Mouse (Mus musculus) liver, embryonic 11.5 days (tissue): ENCODE measurements around the gene Cdkal1. TPM values are rescaled to one million over a fixed set of nuclear protein-coding genes. Genes with fewer than 3 reads are reported as not detected.

Experiments used
- ATAC-seq: fragments of 200-750 bp; cut with Nextera tagmentation; replicated peaks from 2 replicates; pipeline ENCODE4 v1.8.0; 2017; ENCODE audit warnings: moderate number of reproducible peaks, mild to moderate bottlenecking, moderate TSS enrichment, moderate library complexity; ENCODE audit not compliant: low FRiP score
- DNase-seq: peaks from one replicate; pipeline ENCODE4 v3.0.0-alpha.2; 2017; ENCODE audit warnings: low spot score
- H3K27ac ChIP-seq: fragments of 300-500 bp; sonication (generic); 2 replicates; pipeline ENCODE4 v1.5.1; 2014; ENCODE audit warnings: mild to moderate bottlenecking, low read depth, low read length, control low read depth
- H3K27me3 ChIP-seq: fragments of 300-500 bp; sonication (generic); replicated peaks from 2 replicates; pipeline ENCODE4 v1.6.1; 2014; ENCODE audit warnings: low read length, mixed read lengths; ENCODE audit not compliant: control insufficient read depth, insufficient read depth
- H3K36me3 ChIP-seq: fragments of 300-500 bp; sonication (generic); 2 replicates; pipeline ENCODE4 v1.6.1; 2014; ENCODE audit warnings: mild to moderate bottlenecking, low read length, moderate library complexity, mixed read lengths; ENCODE audit not compliant: control insufficient read depth, insufficient read depth
- H3K4me1 ChIP-seq: fragments of 300-500 bp; sonication (generic); replicated peaks from 2 replicates; pipeline ENCODE4 v1.6.1; 2014; ENCODE audit warnings: low read length, mixed read lengths; ENCODE audit not compliant: control insufficient read depth, insufficient read depth
- H3K4me2 ChIP-seq: fragments of 300-500 bp; sonication (generic); 2 replicates; pipeline ENCODE4 v1.6.1; 2014; ENCODE audit warnings: mild to moderate bottlenecking, control low read depth, moderate library complexity
- H3K4me3 ChIP-seq: fragments of 300-500 bp; sonication (generic); 2 replicates; pipeline ENCODE4 v1.5.1; 2014; ENCODE audit warnings: low read depth, low read length, control low read depth
- H3K9ac ChIP-seq: fragments of 300-500 bp; sonication (generic); 2 replicates; pipeline ENCODE4 v1.6.1; 2014; ENCODE audit warnings: low read depth, low read length, control low read depth
- H3K9me3 ChIP-seq: fragments of 300-500 bp; sonication (generic); 2 replicates; pipeline ENCODE4 v1.6.1; 2016; ENCODE audit warnings: low read length, inconsistent platforms, mixed read lengths; ENCODE audit not compliant: control insufficient read depth
- WGBS: fragments of 180-500 bp; shearing (Covaris S2); extraction: QIAGEN DNeasy Blood & Tissue Kit; methylation state at CpG from one replicate; pipeline ENCODE4 v1.1.7; 2014; 5-methylcytosine and 5-hydroxymethylcytosine counted together
- polyA plus RNA-seq: library from polyadenylated mRNA; unstranded; fragments of >200 nt; fragmentation: Nextera tagmentation; extraction: Ambion mirVana; gene quantifications from 2 replicates; pipeline ENCODE4 v1.2.1, GENCODE M21; 2014

Cdkal1 gene
- polyA plus RNA-seq, 1 experiment from 2014 or later = 26.3 TPM

DNA sequence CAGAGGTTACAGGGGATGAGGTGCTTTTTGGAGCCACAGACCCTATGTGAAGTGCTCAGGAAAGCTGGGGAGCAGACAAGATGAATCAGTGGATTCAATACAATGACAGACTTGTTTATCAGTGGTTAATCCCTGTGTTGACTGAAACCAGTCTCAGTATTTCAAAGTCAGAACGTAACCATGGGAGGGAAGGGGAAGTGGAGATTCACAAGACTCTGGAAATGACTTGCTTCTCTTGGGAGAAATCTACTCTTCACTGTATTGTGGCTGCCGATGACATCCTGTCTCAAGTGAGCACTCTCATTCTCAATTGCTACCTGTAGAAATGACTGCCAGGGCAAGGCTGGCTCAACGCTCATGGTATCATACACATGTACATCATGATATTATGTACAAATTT lies 371.5 kb downstream of the Cdkal1 start:
- ATAC-seq = no peak
- WGBS = 68% methylated on average over 3 of the region's 3 CpGs
- Histone ChIP-seq H3K9me3 (no peaks in the 10 kb centered on the region), H3K4me3 (no peak overlapping the region), H3K9ac (no peak overlapping the region), H3K27me3 (no peaks in the 10 kb centered on the region), H3K4me2 (no peak overlapping the region), H3K27ac (no peak overlapping the region), H3K36me3 (no peaks in the 10 kb centered on the region), H3K4me1 (no peaks in the 10 kb centered on the region)
- no peak for DNase-seq

- DNase-seq = no peak
- no peaks in the 10 kb centered on the region for H3K36me3 ChIP-seq
- no peak overlapping the region for H3K9ac ChIP-seq
- no peaks in the 10 kb centered on the region for H3K27me3 ChIP-seq
- no peak overlapping the region for H3K4me2 ChIP-seq
- no peaks in the 10 kb centered on the region for H3K4me1 ChIP-seq
- ATAC-seq = no peak
- H3K27ac ChIP-seq = no peak overlapping the region
- no peaks in the 10 kb centered on the region for H3K9me3 ChIP-seq
- no peak overlapping the region for H3K4me3 ChIP-seq
- WGBS = 91% methylated on average over 9 of the region's 9 CpGs
Measured at GRCm38 (mm10) chr13:29482147-29482863, 373.2 kb downstream of the Cdkal1 start.

- ATAC-seq = no peak
Measured at GRCm38 (mm10) chr13:29476421-29476820, 379.1 kb downstream of the Cdkal1 start.

DNA sequence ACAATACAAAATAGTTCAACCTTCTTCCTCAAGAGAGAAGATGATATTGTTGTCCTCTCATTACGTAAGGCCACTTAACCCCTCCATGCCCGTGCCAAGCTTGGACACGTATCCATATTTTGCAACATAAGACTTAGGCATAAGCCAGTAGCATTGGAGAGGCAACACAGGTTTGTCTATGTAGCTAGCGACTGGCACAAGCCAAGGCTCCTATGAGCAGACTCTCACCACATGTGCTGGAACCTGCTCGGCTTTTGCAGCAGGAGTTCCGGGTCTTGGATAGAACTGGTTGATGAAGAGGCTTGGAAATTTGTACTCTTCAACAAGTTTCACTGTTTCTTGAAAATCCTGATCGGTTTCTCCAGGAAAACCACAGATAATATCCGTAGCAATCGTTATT lies 381.2 kb downstream of the Cdkal1 start:
- Histone ChIP-seq H3K36me3 (no peaks in the 10 kb centered on the region), H3K27ac (no peak overlapping the region), H3K4me3 (no peak overlapping the region), H3K27me3 (no peaks in the 10 kb centered on the region), H3K9ac (no peak overlapping the region), H3K4me2 (no peak overlapping the region), H3K9me3 (no peaks in the 10 kb centered on the region), H3K4me1 (no peaks in the 10 kb centered on the region)
- DNase-seq (no peak), ATAC-seq (no peak)
- 94% methylated on average over 9 of the region's 9 CpGs for WGBS

More at GRCm38 (mm10) chr13:29476421-29476820, 379.1 kb downstream of the Cdkal1 start:
- no peaks in the 10 kb centered on the region for H3K9me3 ChIP-seq
- 70% methylated on average over 4 of the region's 4 CpGs for WGBS
- no peak for DNase-seq
- no peak overlapping the region for H3K4me3 ChIP-seq
- no peaks in the 10 kb centered on the region for H3K27me3 ChIP-seq
- H3K4me2 ChIP-seq = no peak overlapping the region
- H3K27ac ChIP-seq = no peak overlapping the region
- H3K4me1 ChIP-seq = no peaks in the 10 kb centered on the region
- no peak overlapping the region for H3K9ac ChIP-seq
- H3K36me3 ChIP-seq = no peaks in the 10 kb centered on the region

- WGBS = 78% methylated on average over 1 of the region's 1 CpGs
- Histone ChIP-seq H3K4me1 (no peaks in the 10 kb centered on the region), H3K36me3 (no peaks in the 10 kb centered on the region), H3K9me3 (no peaks in the 10 kb centered on the region), H3K27ac (no peak overlapping the region), H3K4me2 (no peak overlapping the region), H3K27me3 (no peaks in the 10 kb centered on the region), H3K4me3 (no peak overlapping the region), H3K9ac (no peak overlapping the region)
- ATAC-seq = no peak
- DNase-seq = no peak
Measured at GRCm38 (mm10) chr13:29473779-29474178, 381.7 kb downstream of the Cdkal1 start.

DNA sequence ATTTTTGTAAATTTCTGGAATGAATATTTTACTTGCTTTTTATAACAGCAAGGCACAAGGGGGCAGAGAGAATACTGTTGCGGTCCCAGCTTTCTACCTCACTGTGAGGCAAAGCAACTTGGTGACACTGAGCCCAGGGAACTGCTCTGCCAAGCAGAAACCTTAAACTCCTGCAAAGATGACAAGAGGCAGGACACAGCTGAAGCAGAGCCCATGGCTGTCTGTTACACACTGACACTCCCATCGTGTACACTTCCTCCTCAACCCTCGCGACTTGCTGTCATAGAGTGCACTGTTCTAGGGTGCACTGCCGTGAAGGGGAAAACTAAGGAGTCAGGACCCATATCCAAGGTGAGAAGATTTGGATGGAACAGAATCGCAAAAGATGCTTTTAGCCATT lies 393.2 kb downstream of the Cdkal1 start:
- ATAC-seq (no peak; the same call in 1 of the 2 replicates), DNase-seq (no peak)
- H3K4me3 ChIP-seq = no peak overlapping the region
- peaks cover 13% of the 10 kb centered on the region for H3K4me1 ChIP-seq
- H3K27me3 ChIP-seq = no peaks in the 10 kb centered on the region
- H3K4me2 ChIP-seq = no peak overlapping the region
- H3K27ac ChIP-seq = no peak overlapping the region
- 66% methylated on average over 6 of the region's 6 CpGs for WGBS
- H3K9me3 ChIP-seq = no peaks in the 10 kb centered on the region
- no peaks in the 10 kb centered on the region for H3K36me3 ChIP-seq
- no peak overlapping the region for H3K9ac ChIP-seq

DNA sequence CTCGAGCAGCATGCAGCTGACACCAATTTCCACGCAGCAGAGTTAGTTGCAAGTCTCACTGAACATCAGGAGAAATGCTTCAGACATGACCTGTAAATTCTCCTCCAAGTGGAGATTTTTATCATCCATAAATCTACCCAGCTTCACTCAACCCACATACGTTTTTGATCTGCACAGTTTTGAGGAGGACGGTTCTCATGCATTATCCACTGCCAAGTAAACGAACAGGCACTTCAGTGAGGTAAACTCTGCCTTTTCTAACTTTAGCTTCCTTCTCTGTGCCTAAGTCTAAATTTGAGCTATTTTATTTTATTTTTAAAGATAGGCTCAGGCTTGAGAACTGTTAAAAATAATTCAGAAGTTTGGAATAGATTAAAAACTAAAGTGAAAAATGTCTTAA lies 394.7 kb downstream of the Cdkal1 start:
- Histone ChIP-seq H3K4me3 (no peak overlapping the region), H3K9ac (no peak overlapping the region), H3K4me2 (no peak overlapping the region), H3K27ac (no peak overlapping the region), H3K36me3 (no peaks in the 10 kb centered on the region), H3K9me3 (no peaks in the 10 kb centered on the region), H3K4me1 (peaks cover 13% of the 10 kb centered on the region), H3K27me3 (no peaks in the 10 kb centered on the region)
- ATAC-seq (no peak), DNase-seq (no peak)
- 62% methylated on average over 5 of the region's 5 CpGs for WGBS

DNA sequence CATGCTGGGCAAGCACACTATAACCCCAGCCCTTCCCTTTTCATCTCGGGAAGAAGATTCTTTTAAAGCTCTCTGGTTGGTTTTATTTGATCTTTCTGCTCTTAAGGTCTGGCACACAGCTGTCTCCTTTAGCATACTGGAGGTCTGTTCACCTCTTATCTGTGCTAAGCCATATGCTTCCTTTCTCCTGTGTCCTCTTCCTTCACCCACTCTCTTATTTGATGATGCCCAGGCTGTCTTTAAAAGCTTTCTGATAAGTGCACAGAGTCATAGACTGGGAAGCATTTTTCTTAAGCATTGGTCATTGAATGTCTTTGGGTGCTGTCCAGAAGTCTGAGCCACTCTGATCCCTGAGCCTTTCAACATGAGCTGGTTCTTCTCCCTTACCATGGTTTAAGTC lies 397.1 kb downstream of the Cdkal1 start:
- no peak overlapping the region for H3K4me3 ChIP-seq
- ATAC-seq = peak; percentile 85

GRCm38 (mm10) chr13:29437067-29437466 lies 418.4 kb downstream of the Cdkal1 start:
- H3K4me3 ChIP-seq = no peak overlapping the region
- H3K9me3 ChIP-seq = no peaks in the 10 kb centered on the region
- H3K36me3 ChIP-seq = no peaks in the 10 kb centered on the region
- DNase-seq (no peak), ATAC-seq (no peak)
- H3K4me2 ChIP-seq = no peak overlapping the region
- H3K27ac ChIP-seq = no peak overlapping the region
- 76% methylated on average over 2 of the region's 2 CpGs for WGBS
- no peaks in the 10 kb centered on the region for H3K4me1 ChIP-seq
- H3K27me3 ChIP-seq = no peaks in the 10 kb centered on the region
- H3K9ac ChIP-seq = no peak overlapping the region

More for the DNA sequence above, 397.1 kb downstream of the Cdkal1 start:
- H3K4me1 ChIP-seq = peaks cover 13% of the 10 kb centered on the region
- H3K36me3 ChIP-seq = no peaks in the 10 kb centered on the region
- no peaks in the 10 kb centered on the region for H3K9me3 ChIP-seq
- H3K9ac ChIP-seq = no peak overlapping the region
- no peak overlapping the region for H3K4me2 ChIP-seq
- no peak overlapping the region for H3K27ac ChIP-seq
- 12% methylated on average over 1 of the region's 1 CpGs for WGBS
- no peak for DNase-seq
- H3K27me3 ChIP-seq = no peaks in the 10 kb centered on the region
